Mouse (Mus musculus) testis, adult 2 months (tissue): Measurements from ENCODE around the gene Rnf224.

Source experiments
- CTCF ChIP-seq: fragments of 200-500 bp; IDR thresholded peaks from 2 replicates; pipeline ENCODE4 v1.5.1; 2012; ENCODE audit warnings: low read depth, mild to moderate bottlenecking, inconsistent platforms, low read length, moderate library complexity; ENCODE audit not compliant: control insufficient read depth, insufficient read depth, insufficient replicate concordance
- POLR2A ChIP-seq: fragments of 200-500 bp; IDR thresholded peaks from 2 replicates; pipeline ENCODE4 v1.6.1; 2012; ENCODE audit warnings: low read depth, mild to moderate bottlenecking, inconsistent platforms, low read length, moderate library complexity; ENCODE audit not compliant: control insufficient read depth

- TF ChIP-seq CTCF (peak; percentile 36; the same call in 1 of the 2 replicates), POLR2A (no peak)
These were observed 42.6 kb upstream of the Rnf224 start for GRCm38 (mm10) chr2:25278928-25279882.
